Mouse (Mus musculus) ES-E14 (cell line): ENCODE measurements around the gene Thap3. TPM values are rescaled to one million over a fixed set of nuclear protein-coding genes. Genes with fewer than 3 reads are reported as not detected.

Experiments
- DNase-seq: peaks from one replicate; pipeline ENCODE4 v3.0.0-alpha.2; 2013; ENCODE audit warnings: low read depth, low spot score
- H3K27ac ChIP-seq: 2 replicates; pipeline ENCODE4 v1.5.1; 2012; ENCODE audit warnings: low read depth, mild to moderate bottlenecking, low read length, moderate library complexity, mixed read lengths; ENCODE audit not compliant: poor library complexity, insufficient read depth, severe bottlenecking
- H3K36me3 ChIP-seq: 2 replicates; pipeline ENCODE4 v1.6.1; 2012; ENCODE audit warnings: mild to moderate bottlenecking, low read length, moderate library complexity, mixed read lengths; ENCODE audit not compliant: control insufficient read depth, poor library complexity, insufficient read depth, severe bottlenecking
- H3K4me1 ChIP-seq, 2 experiments: fragments of 150-350 bp in 1 of 2; sonication (generic) in 1 of 2; 2 replicates each; pipeline ENCODE4 v1.6.1; 2012; ENCODE audit warnings: low read length in 2 of 2, mild to moderate bottlenecking in 1 of 2, mixed read lengths in 1 of 2; ENCODE audit not compliant: control insufficient read depth in 2 of 2, insufficient read depth in 2 of 2, poor library complexity in 1 of 2
- H3K4me3 ChIP-seq, 2 experiments: fragments of 150-350 bp in 1 of 2; sonication (generic) in 1 of 2; 2 replicates each; pipeline ENCODE4 v1.5.1; 2012; ENCODE audit warnings: low read length in 2 of 2, low read depth in 1 of 2, mild to moderate bottlenecking in 1 of 2, mixed read lengths in 1 of 2; ENCODE audit not compliant: insufficient read depth in 1 of 2, poor library complexity in 1 of 2, severe bottlenecking in 1 of 2
- H3K9ac ChIP-seq: 2 replicates; pipeline ENCODE4 v1.6.1; 2012; ENCODE audit warnings: low read depth, mild to moderate bottlenecking, low read length, mixed read lengths; ENCODE audit not compliant: poor library complexity, insufficient read depth, severe bottlenecking
- H3K9me3 ChIP-seq: fragments of 150-350 bp; sonication (generic); 2 replicates; pipeline ENCODE4 v1.6.1; 2012; ENCODE audit warnings: low read depth, mild to moderate bottlenecking, low read length; ENCODE audit not compliant: control insufficient read depth, insufficient read depth
- CHD2 ChIP-seq: IDR thresholded peaks from 2 replicates; pipeline ENCODE4 v1.6.1; 2014; ENCODE audit warnings: mild to moderate bottlenecking, low read depth, low read length, inconsistent platforms
- HCFC1 ChIP-seq: IDR thresholded peaks from 2 replicates; pipeline ENCODE4 v1.6.1; 2012; ENCODE audit warnings: low read length, inconsistent platforms, borderline replicate concordance; ENCODE audit not compliant: insufficient read depth
- MAFK ChIP-seq: IDR thresholded peaks from 2 replicates; pipeline ENCODE4 v1.6.1; 2014; ENCODE audit warnings: mild to moderate bottlenecking, low read depth, low read length, inconsistent platforms; ENCODE audit not compliant: insufficient read depth
- ZC3H11A ChIP-seq: IDR thresholded peaks from 2 replicates; pipeline ENCODE4 v1.6.1; 2012; ENCODE audit warnings: low read depth, mild to moderate bottlenecking, inconsistent platforms, low read length, borderline replicate concordance
- ZNF384 ChIP-seq: IDR thresholded peaks from 2 replicates; pipeline ENCODE4 v1.6.1; 2012; ENCODE audit warnings: low read depth, low read length, inconsistent platforms
- in situ Hi-C, 2 experiments: fragments of 600-800 bp; cut with MboI; formaldehyde crosslinking; loops; one replicate each; pipeline ENCODE4 v1.15.1; 2025; ENCODE audit warnings: low sequenced_read_pairs in 2 of 2, inconsistent platforms in 1 of 2; ENCODE audit not compliant: unreplicated experiment in 2 of 2
- total RNA-seq: library from RNA; depleted of rRNA; stranded (reverse); fragments of 300-350 nt; gene quantifications from 2 replicates; pipeline ENCODE4 v1.2.3, GENCODE M21; 2012

Gene Thap3
- total RNA-seq, 1 experiment, result 7.6 TPM

DNA sequence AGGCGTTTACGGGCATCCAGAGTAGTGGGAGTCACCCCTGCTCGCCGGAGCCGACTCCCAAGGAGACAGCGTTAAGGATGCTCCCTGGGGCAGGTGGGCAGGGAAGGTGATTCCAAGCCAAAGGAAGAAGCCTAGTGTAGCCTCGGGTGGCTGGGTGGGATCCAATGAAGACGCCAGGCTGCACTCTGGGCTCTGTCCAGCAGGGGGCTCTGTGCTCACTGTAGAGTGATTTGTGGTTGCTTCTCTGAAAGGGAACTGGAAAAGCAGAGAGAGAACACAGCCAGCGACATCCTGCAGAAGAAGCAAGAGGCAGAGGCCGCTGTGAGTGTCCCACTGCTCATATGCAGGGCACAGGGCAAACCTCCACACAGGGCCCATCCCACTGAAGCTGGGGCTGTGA lies 11.0 kb downstream of the Thap3 start:
- TF ChIP-seq CHD2 (no peak), HCFC1 (peak; percentile 32; the same call in 1 of the 2 replicates)
- H3K4me1 ChIP-seq, result peaks cover 0 to 14% of the 10 kb centered on the region in 2 experiments; a peak in 2 of 4 replicates
- H3K4me3 ChIP-seq, result no peak overlapping the region
- DNase-seq, result peak; percentile 90
- in situ Hi-C loops, result no loop called here
- no peaks in the 10 kb centered on the region for H3K9me3 ChIP-seq
- peaks cover 57% of the 10 kb centered on the region for H3K36me3 ChIP-seq
- H3K27ac ChIP-seq, result no peak overlapping the region
- H3K9ac ChIP-seq, result no peak overlapping the region

DNA sequence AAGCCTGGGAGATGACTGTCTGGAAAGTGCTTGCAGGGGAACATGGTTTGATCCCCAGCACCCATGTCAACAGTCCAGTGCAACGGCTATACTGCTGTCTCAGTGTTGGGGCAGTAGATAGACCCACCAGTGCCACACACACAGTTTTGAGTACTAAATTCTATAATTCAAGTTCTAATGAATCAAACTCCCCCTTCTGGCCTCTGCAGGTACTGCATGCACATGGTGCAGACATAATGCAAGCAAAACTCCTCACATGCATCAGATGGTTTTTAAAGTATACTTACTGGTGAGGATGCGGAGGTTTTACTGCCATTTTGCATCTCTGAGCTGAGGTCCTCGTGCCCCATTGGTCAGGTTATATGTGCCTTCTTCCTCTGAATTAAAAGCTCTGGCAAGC lies 13.4 kb downstream of the Thap3 start:
- Histone ChIP-seq H3K9ac (no peak overlapping the region), H3K27ac (no peak overlapping the region), H3K9me3 (no peaks in the 10 kb centered on the region), H3K4me3 (no peak overlapping the region), H3K4me1 (peaks cover 0 to 13% of the 10 kb centered on the region in 2 experiments; a peak in 2 of 4 replicates), H3K36me3 (peaks cover 56% of the 10 kb centered on the region)
- no peak for DNase-seq
- no peak for TF ChIP-seq CHD2
- TF ChIP-seq MAFK, result no peak
- TF ChIP-seq HCFC1, result no peak
- 0 out of 2 replicates have a peak, but pooled peaks have one; percentile 4 for TF ChIP-seq ZC3H11A
- no peak for TF ChIP-seq ZNF384
- in situ Hi-C loops, result no loop called here

DNA sequence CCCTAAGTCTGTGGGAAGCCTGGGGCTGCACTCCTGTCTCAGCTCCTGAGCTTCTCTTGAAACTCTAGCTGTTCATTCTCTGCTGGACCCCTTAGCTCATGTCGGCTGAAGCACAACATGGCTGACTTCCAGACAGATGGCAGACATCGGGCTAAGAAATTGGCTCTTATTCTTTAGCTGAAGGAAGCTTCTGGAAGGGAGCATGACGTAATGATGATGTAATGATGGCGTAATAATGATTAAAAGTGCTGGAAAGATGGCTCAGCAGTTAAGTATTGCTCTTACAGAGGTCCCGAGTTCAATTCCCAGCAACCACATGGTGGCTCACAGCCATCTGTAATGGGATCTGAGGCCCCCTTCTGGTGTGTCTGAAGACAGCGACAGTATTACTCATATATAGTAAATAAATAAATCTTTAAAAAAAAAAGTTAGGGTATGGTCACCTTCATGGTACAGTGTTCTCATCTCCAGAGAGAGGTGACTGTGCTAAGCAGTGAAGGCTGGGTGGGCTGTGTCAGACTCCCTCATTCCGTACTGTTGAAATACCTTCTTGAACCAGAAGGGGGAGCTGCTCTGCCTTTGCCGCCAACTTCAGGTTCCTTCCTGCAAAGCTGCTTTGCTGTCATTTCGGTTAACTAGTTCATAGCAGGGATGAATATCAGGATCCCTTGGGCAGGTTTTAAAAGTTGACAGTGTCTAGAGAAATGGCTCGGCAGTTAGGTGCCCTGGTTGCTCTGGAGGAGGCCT lies 16.4 kb downstream of the Thap3 start:
- no peak for DNase-seq
- H3K9me3 ChIP-seq, result no peaks in the 10 kb centered on the region
- H3K4me3 ChIP-seq, result no peak overlapping the region
- H3K9ac ChIP-seq, result no peak overlapping the region
- peaks cover 6 to 21% of the 10 kb centered on the region in 2 experiments; a peak in 3 of 4 replicates for H3K4me1 ChIP-seq
- in situ Hi-C loops, result no loop called here
- TF ChIP-seq MAFK (no peak), HCFC1 (no peak), ZNF384 (no peak), ZC3H11A (no peak), CHD2 (no peak)
- H3K27ac ChIP-seq, result no peak overlapping the region
- peaks cover 45% of the 10 kb centered on the region for H3K36me3 ChIP-seq

DNA sequence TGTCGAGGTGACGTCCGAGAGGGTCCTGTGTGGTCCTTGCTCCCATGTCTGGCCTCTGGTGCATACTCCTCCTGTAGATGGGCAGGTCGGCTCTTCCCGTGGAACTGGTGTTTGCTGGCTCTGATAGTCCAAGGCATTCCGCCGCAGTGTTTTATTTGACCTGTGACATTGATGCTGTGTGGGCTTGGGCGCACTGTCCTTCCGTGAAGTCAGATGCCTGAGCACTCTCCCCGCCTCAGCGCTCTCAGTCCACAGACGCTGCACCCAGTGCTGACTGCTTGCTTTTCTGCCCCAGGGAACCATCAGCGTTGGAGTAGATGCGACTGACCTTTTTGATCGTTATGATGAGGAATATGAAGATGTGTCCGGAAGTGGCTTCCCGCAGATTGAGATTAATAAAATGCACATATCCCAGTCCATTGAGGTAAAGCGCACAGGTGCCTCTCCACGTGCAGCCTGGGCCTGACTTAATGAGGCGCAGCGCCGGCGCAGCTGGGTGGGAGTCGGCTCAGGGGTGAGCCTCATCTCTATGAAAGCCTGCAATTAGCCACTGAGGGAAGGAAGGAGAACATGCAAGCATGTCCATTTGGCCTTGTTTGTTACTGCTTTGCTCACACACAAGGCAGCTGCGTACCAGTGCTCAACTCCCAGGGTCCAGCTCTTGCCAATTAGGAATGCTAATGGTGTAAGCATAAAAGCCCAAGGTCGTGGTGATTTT lies 20.4 kb downstream of the Thap3 start:
- Histone ChIP-seq H3K27ac (no peak overlapping the region), H3K4me1 (peaks cover 6 to 11% of the 10 kb centered on the region in 2 experiments; a peak in 2 of 4 replicates), H3K36me3 (peaks cover 32% of the 10 kb centered on the region; the same call in 1 of the 2 replicates), H3K4me3 (peak overlapping the region; percentile 30 to 32; a peak in 1 of 4 replicates), H3K9ac (peak overlapping the region; percentile 15; the same call in 1 of the 2 replicates), H3K9me3 (no peaks in the 10 kb centered on the region)
- no peak for DNase-seq
- no peak for TF ChIP-seq HCFC1
- no peak for TF ChIP-seq MAFK
- TF ChIP-seq CHD2, result no peak
- TF ChIP-seq ZNF384, result no peak
- no peak for TF ChIP-seq ZC3H11A
- in situ Hi-C loops, result no loop called here
